Mouse (Mus musculus) G1E (cell line): Measurements from ENCODE around the gene Cd207.

ENCODE experiments used
- CTCF ChIP-seq: IDR thresholded peaks from 2 replicates; pipeline ENCODE4 v1.5.1; 2012; ENCODE audit warnings: low read depth, low read length, inconsistent platforms, mixed read lengths
- POLR2AphosphoS5 ChIP-seq: IDR thresholded peaks from 2 replicates; pipeline ENCODE4 v1.6.1; 2012; ENCODE audit warnings: low read depth, low read length, inconsistent platforms; ENCODE audit not compliant: insufficient replicate concordance

GRCm38 (mm10) chr6:83703000-83703721 is 25.5 kb upstream of the Cd207 start:
- TF ChIP-seq POLR2AphosphoS5 = no peak
- TF ChIP-seq CTCF = no peak
